Mouse (Mus musculus) limb, embryonic 15.5 days (tissue): ENCODE results near the gene Trim2. TPM values are rescaled to one million over a fixed set of nuclear protein-coding genes. Genes with fewer than 3 reads are reported as not detected.

Source experiments
- ATAC-seq: fragments of 200-750 bp; cut with Nextera tagmentation; 2 replicates; pipeline ENCODE4 v1.8.0; 2017; ENCODE audit warnings: low read depth, moderate TSS enrichment; ENCODE audit not compliant: insufficient number of reproducible peaks, low FRiP score, low TSS enrichment
- H3K27ac ChIP-seq: fragments of 300-500 bp; sonication (generic); 2 replicates; pipeline ENCODE4 v1.5.1; 2015; ENCODE audit warnings: moderate library complexity, mild to moderate bottlenecking, inconsistent platforms
- H3K27me3 ChIP-seq: fragments of 300-500 bp; sonication (generic); 2 replicates; pipeline ENCODE4 v1.6.1; 2015; ENCODE audit warnings: inconsistent platforms
- H3K36me3 ChIP-seq: fragments of 300-500 bp; sonication (generic); 2 replicates; pipeline ENCODE4 v1.6.1; 2015; ENCODE audit warnings: inconsistent platforms
- H3K4me1 ChIP-seq: fragments of 300-500 bp; sonication (generic); 2 replicates; pipeline ENCODE4 v1.6.1; 2015; ENCODE audit warnings: inconsistent platforms
- H3K4me2 ChIP-seq: fragments of 300-500 bp; sonication (generic); 2 replicates; pipeline ENCODE4 v1.6.1; 2015; ENCODE audit warnings: mild to moderate bottlenecking, inconsistent platforms
- H3K4me3 ChIP-seq: fragments of 300-500 bp; sonication (generic); 2 replicates; pipeline ENCODE4 v1.5.1; 2015; ENCODE audit warnings: mild to moderate bottlenecking, inconsistent platforms
- H3K9ac ChIP-seq: fragments of 300-500 bp; sonication (generic); 2 replicates; pipeline ENCODE4 v1.6.1; 2015; ENCODE audit warnings: inconsistent platforms
- H3K9me3 ChIP-seq: fragments of 300-500 bp; sonication (generic); 2 replicates; pipeline ENCODE4 v1.6.1; 2016; ENCODE audit warnings: inconsistent platforms
- WGBS: fragments of 180-500 bp; shearing (Covaris S2); methylation state at CpG from one replicate; pipeline ENCODE4 v1.1.7; 2015; 5-methylcytosine and 5-hydroxymethylcytosine counted together
- polyA plus RNA-seq: library from polyadenylated mRNA; unstranded; fragments of >200 nt; fragmentation: Nextera tagmentation; extraction: Ambion mirVana; gene quantifications from 2 replicates; pipeline ENCODE4 v1.2.1, GENCODE M21; 2015

Gene Trim2
- polyA plus RNA-seq, 1 experiment from 2014 or later, result 35.9 TPM

- WGBS, result 69% methylated on average over 7 of the region's 7 CpGs
- H3K4me3 ChIP-seq, result no peak overlapping the region
- H3K4me2 ChIP-seq, result no peak overlapping the region
- H3K9ac ChIP-seq, result no peak overlapping the region
- H3K36me3 ChIP-seq, result no peaks in the 10 kb centered on the region
- no peak overlapping the region for H3K27ac ChIP-seq
- H3K9me3 ChIP-seq, result no peaks in the 10 kb centered on the region
- no peaks in the 10 kb centered on the region for H3K27me3 ChIP-seq
- ATAC-seq, result no peak
- H3K4me1 ChIP-seq, result peaks cover 9% of the 10 kb centered on the region; the same call in 1 of the 2 replicates
Measured at GRCm38 (mm10) chr3:84136509-84136908, 170.2 kb downstream of the Trim2 start.

- Histone ChIP-seq H3K4me3 (no peak overlapping the region), H3K27me3 (no peaks in the 10 kb centered on the region), H3K9me3 (no peaks in the 10 kb centered on the region), H3K9ac (no peak overlapping the region), H3K4me2 (no peak overlapping the region), H3K36me3 (no peaks in the 10 kb centered on the region), H3K27ac (no peak overlapping the region), H3K4me1 (peaks cover 6% of the 10 kb centered on the region; the same call in 1 of the 2 replicates)
- WGBS, result 55% methylated on average over 6 of the region's 6 CpGs
- ATAC-seq, result no peak
Measured at GRCm38 (mm10) chr3:84135933-84136332, 170.7 kb downstream of the Trim2 start.

DNA sequence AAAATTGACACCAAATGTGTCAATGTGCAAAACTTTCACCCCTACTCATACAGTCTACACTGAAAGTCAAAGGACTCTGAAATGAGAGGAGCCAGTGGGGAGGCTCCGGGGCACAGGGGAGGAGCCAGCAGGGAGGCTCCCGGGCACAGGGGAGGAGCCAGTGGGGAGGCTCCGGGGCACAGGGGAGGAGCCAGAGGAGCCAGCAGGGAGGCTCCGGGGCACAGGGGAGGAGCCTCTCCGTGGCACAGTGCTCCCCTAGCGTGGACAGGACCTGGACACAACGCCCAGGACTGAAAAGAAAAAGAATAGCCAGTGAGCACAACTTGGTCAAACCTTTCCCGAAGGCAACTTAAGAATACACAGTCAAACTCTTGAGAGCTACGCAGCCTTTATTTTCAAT is 171.3 kb downstream of the Trim2 start:
- Histone ChIP-seq H3K4me2 (no peak overlapping the region), H3K4me3 (no peak overlapping the region), H3K9me3 (no peaks in the 10 kb centered on the region), H3K27ac (no peak overlapping the region), H3K36me3 (no peaks in the 10 kb centered on the region), H3K9ac (no peak overlapping the region), H3K4me1 (peaks cover 6% of the 10 kb centered on the region; the same call in 1 of the 2 replicates), H3K27me3 (no peaks in the 10 kb centered on the region)
- ATAC-seq, result no peak
- WGBS, result 39% methylated on average over 9 of the region's 9 CpGs

- peaks cover 15% of the 10 kb centered on the region for H3K4me1 ChIP-seq
- H3K36me3 ChIP-seq, result no peaks in the 10 kb centered on the region
- H3K9ac ChIP-seq, result no peak overlapping the region
- no peaks in the 10 kb centered on the region for H3K27me3 ChIP-seq
- 81% methylated on average over 3 of the region's 3 CpGs for WGBS
- no peak for ATAC-seq
- H3K9me3 ChIP-seq, result no peaks in the 10 kb centered on the region
- H3K4me3 ChIP-seq, result no peak overlapping the region
- H3K27ac ChIP-seq, result no peak overlapping the region
- no peak overlapping the region for H3K4me2 ChIP-seq
Measured at GRCm38 (mm10) chr3:84131369-84131768, 175.3 kb downstream of the Trim2 start.

DNA sequence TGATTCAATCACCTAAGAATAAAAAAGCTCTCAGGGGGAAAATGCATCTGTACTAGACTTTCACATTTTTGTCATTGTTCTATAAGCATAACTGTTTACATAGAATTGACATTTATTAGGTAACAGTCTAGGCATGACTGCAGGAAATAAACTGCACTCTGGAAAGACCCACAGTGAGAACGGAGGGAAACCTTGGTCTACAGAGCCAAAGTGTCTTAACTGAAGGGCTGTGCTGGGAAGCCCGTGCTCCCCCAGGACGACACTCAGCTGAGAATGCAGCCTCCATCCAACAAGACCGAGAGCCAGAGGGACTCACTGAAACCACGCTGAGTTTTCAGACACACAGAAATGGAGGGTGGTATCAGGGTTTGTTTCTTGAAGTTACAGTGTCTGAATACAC is 175.9 kb downstream of the Trim2 start:
- Histone ChIP-seq H3K4me3 (no peak overlapping the region), H3K27ac (no peak overlapping the region), H3K36me3 (no peaks in the 10 kb centered on the region), H3K4me1 (peaks cover 14% of the 10 kb centered on the region), H3K9me3 (no peaks in the 10 kb centered on the region), H3K9ac (no peak overlapping the region), H3K4me2 (no peak overlapping the region), H3K27me3 (no peaks in the 10 kb centered on the region)
- 33% methylated on average over 5 of the region's 5 CpGs for WGBS
- no peak for ATAC-seq

- no peak for ATAC-seq
- Histone ChIP-seq H3K4me3 (no peak overlapping the region), H3K27me3 (no peaks in the 10 kb centered on the region), H3K9ac (no peak overlapping the region), H3K36me3 (no peaks in the 10 kb centered on the region), H3K4me2 (no peak overlapping the region), H3K4me1 (peaks cover 8% of the 10 kb centered on the region), H3K9me3 (no peaks in the 10 kb centered on the region), H3K27ac (no peak overlapping the region)
- WGBS, result 26% methylated on average over 11 of the region's 11 CpGs
Measured at GRCm38 (mm10) chr3:84128871-84129870, 177.5 kb downstream of the Trim2 start.

DNA sequence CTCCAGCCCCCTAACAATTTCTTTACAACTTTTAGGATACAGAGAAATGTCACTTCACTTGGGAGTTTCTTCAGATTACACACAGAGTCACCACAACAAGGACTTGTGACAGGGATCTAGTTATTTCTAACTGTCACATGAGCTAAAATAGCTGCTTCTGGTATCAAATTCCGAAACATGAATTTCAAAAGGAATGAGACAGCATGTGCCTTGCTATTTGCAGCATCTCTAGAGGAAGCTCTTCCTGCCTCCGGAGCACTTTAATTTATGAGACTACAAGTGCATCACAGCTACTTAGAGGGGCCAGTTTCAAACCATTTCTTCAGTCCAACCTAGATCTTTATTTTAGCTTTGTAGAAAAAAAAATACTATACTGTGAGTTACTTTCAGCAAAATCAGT is 179.2 kb downstream of the Trim2 start:
- Histone ChIP-seq H3K4me2 (no peak overlapping the region), H3K4me1 (peaks cover 8% of the 10 kb centered on the region), H3K9ac (no peak overlapping the region), H3K4me3 (no peak overlapping the region), H3K27me3 (no peaks in the 10 kb centered on the region), H3K27ac (no peak overlapping the region), H3K9me3 (no peaks in the 10 kb centered on the region), H3K36me3 (no peaks in the 10 kb centered on the region)
- ATAC-seq, result no peak
- 65% methylated on average over 2 of the region's 2 CpGs for WGBS

DNA sequence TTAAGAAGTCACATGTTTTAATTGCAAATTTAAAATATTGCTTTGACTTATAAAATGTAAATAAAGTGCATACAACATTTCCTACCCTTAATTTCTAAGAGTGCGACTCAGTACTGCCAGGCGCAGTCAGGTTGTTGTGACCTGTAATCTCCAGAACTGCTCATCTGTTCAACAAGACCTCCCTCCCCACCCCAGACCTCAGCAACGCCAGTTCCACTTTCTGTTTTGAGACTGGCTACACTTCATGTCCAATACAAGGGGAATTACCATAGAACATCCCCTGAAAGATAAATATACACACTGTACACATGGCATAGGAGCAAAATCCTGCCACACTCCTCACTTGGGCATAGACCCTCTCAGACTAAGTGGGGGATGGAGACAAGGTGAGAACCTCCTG is 180.0 kb downstream of the Trim2 start:
- Histone ChIP-seq H3K4me1 (peaks cover 8% of the 10 kb centered on the region), H3K9me3 (no peaks in the 10 kb centered on the region), H3K27ac (no peak overlapping the region), H3K4me2 (no peak overlapping the region), H3K9ac (no peak overlapping the region), H3K27me3 (no peaks in the 10 kb centered on the region), H3K4me3 (no peak overlapping the region), H3K36me3 (no peaks in the 10 kb centered on the region)
- no peak for ATAC-seq
- WGBS, result 86% methylated on average over 3 of the region's 3 CpGs

- Histone ChIP-seq H3K36me3 (no peaks in the 10 kb centered on the region), H3K27ac (no peak overlapping the region), H3K27me3 (no peaks in the 10 kb centered on the region), H3K4me2 (no peak overlapping the region), H3K9me3 (no peaks in the 10 kb centered on the region), H3K4me3 (no peak overlapping the region), H3K4me1 (peaks cover 8% of the 10 kb centered on the region), H3K9ac (no peak overlapping the region)
- 80% methylated on average over 6 of the region's 6 CpGs for WGBS
- ATAC-seq, result no peak
Measured at GRCm38 (mm10) chr3:84125704-84126289, 180.9 kb downstream of the Trim2 start.

- no peaks in the 10 kb centered on the region for H3K36me3 ChIP-seq
- H3K4me2 ChIP-seq, result no peak overlapping the region
- no peaks in the 10 kb centered on the region for H3K9me3 ChIP-seq
- no peak overlapping the region for H3K27ac ChIP-seq
- no peak overlapping the region for H3K4me3 ChIP-seq
- no peak for ATAC-seq
- whole genome bisulfite sequencing, result 56% methylated on average over 3 of the region's 3 CpGs
- no peak overlapping the region for H3K9ac ChIP-seq
- no peaks in the 10 kb centered on the region for H3K4me1 ChIP-seq
- no peaks in the 10 kb centered on the region for H3K27me3 ChIP-seq
Measured at GRCm38 (mm10) chr3:84123461-84123860, 183.2 kb downstream of the Trim2 start.

DNA sequence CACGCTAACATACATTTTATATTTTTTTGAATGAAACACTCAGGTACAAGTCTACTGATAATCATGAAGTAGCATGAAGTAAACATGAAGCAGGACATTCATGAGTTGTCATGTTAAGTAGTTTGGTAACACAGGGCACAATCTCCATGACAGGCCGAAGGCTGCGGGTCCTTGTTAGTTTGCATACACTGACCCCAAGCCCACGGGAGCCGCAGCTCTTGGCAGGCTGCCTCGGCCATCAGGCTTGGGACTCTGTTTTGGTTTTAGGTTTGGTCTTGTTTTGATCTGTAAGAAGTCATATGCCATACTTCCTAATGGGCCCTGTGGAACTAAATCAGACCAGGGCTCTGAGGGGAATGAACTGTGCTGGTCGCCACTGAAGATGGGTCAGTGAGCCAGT is 188.0 kb downstream of the Trim2 start:
- Histone ChIP-seq H3K4me1 (no peaks in the 10 kb centered on the region), H3K9me3 (no peaks in the 10 kb centered on the region), H3K36me3 (no peaks in the 10 kb centered on the region), H3K9ac (no peak overlapping the region), H3K27me3 (no peaks in the 10 kb centered on the region), H3K4me2 (no peak overlapping the region), H3K4me3 (no peak overlapping the region), H3K27ac (no peak overlapping the region)
- WGBS, result 78% methylated on average over 7 of the region's 7 CpGs
- no peak for ATAC-seq

DNA sequence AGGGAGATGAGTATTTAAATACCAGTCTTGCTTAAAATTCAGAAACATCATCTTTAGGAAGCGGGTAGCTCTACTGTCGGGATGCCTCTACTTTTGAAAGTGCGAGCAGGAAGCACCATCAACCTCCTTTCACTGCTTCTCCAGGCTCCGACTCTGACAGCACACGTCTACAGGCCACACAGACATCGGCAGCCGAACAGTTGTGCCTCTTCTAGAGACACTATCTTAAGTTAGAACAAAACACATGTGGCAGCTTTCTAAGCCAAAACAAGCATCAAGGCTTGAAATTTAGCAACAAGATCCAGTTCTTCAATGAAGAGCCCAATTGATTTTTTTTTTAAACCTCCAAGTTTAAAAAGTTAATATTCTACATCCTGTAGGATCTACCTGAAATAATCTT is 188.5 kb downstream of the Trim2 start:
- no peak for ATAC-seq
- H3K27ac ChIP-seq, result no peak overlapping the region
- no peaks in the 10 kb centered on the region for H3K4me1 ChIP-seq
- H3K27me3 ChIP-seq, result no peaks in the 10 kb centered on the region
- 67% methylated on average over 7 of the region's 7 CpGs for WGBS
- no peaks in the 10 kb centered on the region for H3K9me3 ChIP-seq
- H3K4me3 ChIP-seq, result no peak overlapping the region
- H3K9ac ChIP-seq, result no peak overlapping the region
- no peaks in the 10 kb centered on the region for H3K36me3 ChIP-seq
- no peak overlapping the region for H3K4me2 ChIP-seq
